Mouse (Mus musculus) hindbrain, embryonic 16.5 days (tissue): ENCODE measurements at regions not wholly inside any gene's neighbourhood (a gene's known extent, or its start where the extent isn't known, plus 50 kb on each side); places are given as distances from the start of the nearest gene placed in this dataset.
A peak's percentile ranks its signal among the peaks of the same experiment; 100 is the strongest.
"Not testable (repeated sequence)": the region's sequence is repeated elsewhere in the genome, so short reads cannot be mapped to it uniquely, and the experiment has no call there.

ENCODE experiments used
- ATAC-seq: fragments of 200-750 bp; cut with Nextera tagmentation; 2 replicates; pipeline ENCODE4 v1.8.0; 2017; ENCODE audit warnings: moderate TSS enrichment, moderate library complexity
- H3K27ac ChIP-seq: fragments of 300-500 bp; sonication (generic); 2 replicates; pipeline ENCODE4 v1.5.1; 2014; ENCODE audit warnings: low read depth, mild to moderate bottlenecking, control low read depth, low read length, moderate library complexity
- H3K27me3 ChIP-seq: fragments of 300-500 bp; sonication (generic); replicated peaks from 2 replicates; pipeline ENCODE4 v1.6.1; 2014; ENCODE audit warnings: low read length; ENCODE audit not compliant: control insufficient read depth, insufficient read depth
- H3K36me3 ChIP-seq: fragments of 300-500 bp; sonication (generic); 2 replicates; pipeline ENCODE4 v1.6.1; 2014; ENCODE audit warnings: mild to moderate bottlenecking, low read length, moderate library complexity, mixed read lengths; ENCODE audit not compliant: control insufficient read depth, insufficient read depth
- H3K4me1 ChIP-seq: fragments of 300-500 bp; sonication (generic); 2 replicates; pipeline ENCODE4 v1.6.1; 2014; ENCODE audit warnings: low read depth, low read length; ENCODE audit not compliant: control insufficient read depth, insufficient read depth
- H3K4me2 ChIP-seq: fragments of 300-500 bp; sonication (generic); 2 replicates; pipeline ENCODE4 v1.6.1; 2014; ENCODE audit warnings: mild to moderate bottlenecking, low read length, control low read depth, moderate library complexity
- H3K4me3 ChIP-seq: fragments of 300-500 bp; sonication (generic); 2 replicates; pipeline ENCODE4 v1.5.1; 2014; ENCODE audit warnings: mild to moderate bottlenecking, low read length, control low read depth, moderate library complexity
- H3K9ac ChIP-seq: fragments of 300-500 bp; sonication (generic); 2 replicates; pipeline ENCODE4 v1.6.1; 2014; ENCODE audit warnings: low read depth, mild to moderate bottlenecking, control low read depth, low read length, moderate library complexity
- H3K9me3 ChIP-seq: fragments of 300-500 bp; sonication (generic); 2 replicates; pipeline ENCODE4 v1.6.1; 2014; ENCODE audit warnings: mild to moderate bottlenecking, low read length, moderate library complexity; ENCODE audit not compliant: control insufficient read depth
- WGBS: fragments of 180-500 bp; shearing (Covaris S2); extraction: QIAGEN DNeasy Blood & Tissue Kit; methylation state at CpG from one replicate; pipeline ENCODE4 v1.1.7; 2014; 5-methylcytosine and 5-hydroxymethylcytosine counted together

DNA sequence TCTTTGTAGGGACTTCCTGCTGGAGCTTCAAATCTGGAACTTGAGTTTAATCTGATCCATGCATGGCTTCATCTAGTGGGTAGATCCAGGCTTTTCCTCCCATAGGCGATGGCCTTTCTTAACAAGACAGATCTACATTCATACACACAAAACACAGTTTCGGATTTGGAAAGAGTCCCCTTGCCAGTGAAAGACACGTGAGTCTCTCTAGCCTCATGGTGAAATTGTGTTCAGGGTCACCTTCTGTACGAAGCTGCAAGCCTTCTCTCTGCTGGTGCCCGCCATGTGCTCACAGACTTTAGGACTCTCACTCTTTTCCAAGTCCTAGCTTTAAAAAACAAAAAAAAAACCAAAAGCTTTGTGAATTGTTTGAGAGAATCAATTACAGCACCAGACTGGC, 51.4 kb upstream of the Dlx2 start:
- H3K4me1 ChIP-seq: no peaks in the 10 kb centered on the region
- 87% methylated on average over 5 of the region's 5 CpGs for WGBS
- H3K4me2 ChIP-seq: no peak overlapping the region
- ATAC-seq: no peak
- no peak overlapping the region for H3K9ac ChIP-seq
- H3K9me3 ChIP-seq: no peaks in the 10 kb centered on the region
- H3K27me3 ChIP-seq: no peaks in the 10 kb centered on the region
- no peak overlapping the region for H3K27ac ChIP-seq
- no peak overlapping the region for H3K4me3 ChIP-seq
- no peaks in the 10 kb centered on the region for H3K36me3 ChIP-seq

- H3K4me1 ChIP-seq: no peaks in the 10 kb centered on the region
- peak overlapping the region; percentile 24; the same call in 1 of the 2 replicates for H3K4me2 ChIP-seq
- 65% methylated on average over 10 of the region's 10 CpGs for WGBS
- H3K4me3 ChIP-seq: no peak overlapping the region
- no peak overlapping the region for H3K27ac ChIP-seq
- H3K9me3 ChIP-seq: no peaks in the 10 kb centered on the region
- ATAC-seq: 0 out of 2 replicates have a peak, but pooled peaks have one; percentile 18
- no peak overlapping the region for H3K9ac ChIP-seq
- H3K36me3 ChIP-seq: no peaks in the 10 kb centered on the region
- no peaks in the 10 kb centered on the region for H3K27me3 ChIP-seq
Measured at GRCm38 (mm10) chr2:71598368-71598767, 51.8 kb upstream of the Dlx2 start.

- H3K9ac ChIP-seq: no peak overlapping the region
- peak; percentile 92 for ATAC-seq
- H3K4me2 ChIP-seq: peak overlapping the region; percentile 24; the same call in 1 of the 2 replicates
- no peak overlapping the region for H3K4me3 ChIP-seq
- no peak overlapping the region for H3K27ac ChIP-seq
- no peaks in the 10 kb centered on the region for H3K9me3 ChIP-seq
- no peaks in the 10 kb centered on the region for H3K27me3 ChIP-seq
- WGBS: 16% methylated on average over 5 of the region's 5 CpGs
- no peaks in the 10 kb centered on the region for H3K36me3 ChIP-seq
- no peaks in the 10 kb centered on the region for H3K4me1 ChIP-seq
Measured at GRCm38 (mm10) chr2:71598778-71599177, 52.2 kb upstream of the Dlx2 start.

DNA sequence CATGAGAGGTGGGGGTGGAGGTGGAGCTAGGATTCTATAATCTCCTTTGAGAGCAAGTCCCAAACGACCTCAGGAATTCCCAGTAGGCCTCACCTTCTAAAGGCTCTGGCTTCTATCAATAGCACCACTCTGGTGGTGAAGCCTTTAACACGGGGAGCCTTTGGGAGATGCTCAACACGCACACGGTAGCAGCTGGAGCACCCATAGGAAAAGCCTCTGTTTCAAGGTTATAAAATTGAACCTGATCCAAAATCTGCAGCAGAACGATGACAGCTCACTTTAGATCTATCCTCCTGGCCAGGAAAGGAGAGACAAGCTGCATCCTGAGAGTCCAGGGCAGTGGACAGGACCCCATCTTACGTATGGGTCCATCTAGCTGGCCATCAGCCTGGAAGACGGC, 53.7 kb upstream of the Dlx2 start:
- WGBS: 74% methylated on average over 7 of the region's 7 CpGs
- H3K4me2 ChIP-seq: no peak overlapping the region

GRCm38 (mm10) chr2:71600999-71601398, 54.4 kb upstream of the Dlx2 start:
- H3K4me1 ChIP-seq: no peaks in the 10 kb centered on the region
- ATAC-seq: no peak; the same call in 1 of the 2 replicates
- no peak overlapping the region for H3K27ac ChIP-seq
- no peaks in the 10 kb centered on the region for H3K36me3 ChIP-seq
- H3K4me3 ChIP-seq: no peak overlapping the region
- H3K9me3 ChIP-seq: no peaks in the 10 kb centered on the region
- H3K9ac ChIP-seq: no peak overlapping the region
- WGBS: 30% methylated on average over 1 of the region's 1 CpGs
- no peaks in the 10 kb centered on the region for H3K27me3 ChIP-seq
- H3K4me2 ChIP-seq: no peak overlapping the region

More for the DNA sequence above, 53.7 kb upstream of the Dlx2 start:
- no peak overlapping the region for H3K4me3 ChIP-seq
- no peak overlapping the region for H3K27ac ChIP-seq
- no peaks in the 10 kb centered on the region for H3K4me1 ChIP-seq
- no peaks in the 10 kb centered on the region for H3K27me3 ChIP-seq
- no peaks in the 10 kb centered on the region for H3K36me3 ChIP-seq
- no peaks in the 10 kb centered on the region for H3K9me3 ChIP-seq
- no peak overlapping the region for H3K9ac ChIP-seq
- ATAC-seq: no peak

GRCm38 (mm10) chr2:71603796-71604195, 57.2 kb upstream of the Dlx2 start:
- not testable (repeated sequence) for H3K9me3 ChIP-seq, H3K4me2 ChIP-seq, H3K27ac ChIP-seq, H3K27me3 ChIP-seq, H3K9ac ChIP-seq, H3K4me1 ChIP-seq, H3K4me3 ChIP-seq, ATAC-seq, H3K36me3 ChIP-seq
- 93% methylated on average over 8 of the region's 8 CpGs for WGBS

- Histone ChIP-seq H3K27ac (no peak overlapping the region), H3K9ac (no peak overlapping the region), H3K27me3 (no peaks in the 10 kb centered on the region), H3K4me3 (no peak overlapping the region), H3K9me3 (no peaks in the 10 kb centered on the region), H3K4me2 (no peak overlapping the region), H3K36me3 (no peaks in the 10 kb centered on the region), H3K4me1 (no peaks in the 10 kb centered on the region; the same call in 1 of the 2 replicates)
- ATAC-seq: no peak
- WGBS: 92% methylated on average over 1 of the region's 1 CpGs
Measured at GRCm38 (mm10) chr2:71605606-71606005, 59.1 kb upstream of the Dlx2 start.

DNA sequence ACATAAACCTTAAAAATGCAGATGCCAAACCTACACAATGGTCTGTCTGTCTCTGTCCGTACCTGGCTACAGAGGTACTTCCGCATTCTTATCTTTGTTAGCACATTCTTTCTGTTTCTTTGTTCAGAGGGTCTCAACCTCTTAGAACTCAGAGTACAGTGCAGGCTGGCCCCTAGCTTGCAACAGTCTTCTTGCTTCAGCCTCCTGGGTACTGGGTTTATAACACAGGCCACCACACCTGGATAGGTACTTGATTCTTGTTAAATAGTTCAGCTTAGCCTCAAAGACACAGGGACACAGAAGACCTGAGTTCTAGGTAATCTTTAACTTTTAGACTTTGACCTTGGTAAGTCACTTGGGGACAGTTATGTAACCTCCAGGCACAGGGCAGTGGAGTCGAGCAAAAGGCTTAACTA, 60.5 kb upstream of the Dlx2 start:
- H3K9me3 ChIP-seq: no peaks in the 10 kb centered on the region
- H3K27me3 ChIP-seq: no peaks in the 10 kb centered on the region
- H3K9ac ChIP-seq: no peak overlapping the region
- peaks cover 3% of the 10 kb centered on the region for H3K4me1 ChIP-seq
- no peak overlapping the region for H3K4me3 ChIP-seq
- no peaks in the 10 kb centered on the region for H3K36me3 ChIP-seq
- H3K27ac ChIP-seq: no peak overlapping the region
- 87% methylated on average over 3 of the region's 3 CpGs for WGBS
- no peak for ATAC-seq
- H3K4me2 ChIP-seq: no peak overlapping the region

GRCm38 (mm10) chr2:71613216-71613615, 66.7 kb upstream of the Dlx2 start:
- Histone ChIP-seq H3K36me3 (no peaks in the 10 kb centered on the region), H3K27me3 (no peaks in the 10 kb centered on the region), H3K9me3 (no peaks in the 10 kb centered on the region), H3K4me2 (no peak overlapping the region), H3K27ac (no peak overlapping the region; the same call in 1 of the 2 replicates), H3K4me1 (peaks cover 10% of the 10 kb centered on the region), H3K4me3 (no peak overlapping the region), H3K9ac (no peak overlapping the region)
- WGBS: 59% methylated on average over 2 of the region's 2 CpGs
- ATAC-seq: no peak

- H3K4me2 ChIP-seq: no peak overlapping the region
- no peak for ATAC-seq
- no peak overlapping the region for H3K27ac ChIP-seq
- no peaks in the 10 kb centered on the region for H3K36me3 ChIP-seq
- no peaks in the 10 kb centered on the region for H3K27me3 ChIP-seq
- 83% methylated on average over 5 of the region's 5 CpGs for WGBS
- no peak overlapping the region for H3K4me3 ChIP-seq
- H3K4me1 ChIP-seq: peaks cover 10% of the 10 kb centered on the region
- H3K9me3 ChIP-seq: no peaks in the 10 kb centered on the region
- no peak overlapping the region for H3K9ac ChIP-seq
Measured at GRCm38 (mm10) chr2:71616526-71616925, 70.0 kb upstream of the Dlx2 start.
